Mouse (Mus musculus): Measurements from ENCODE around the gene Tnrc6b. TPM values are rescaled to one million over a fixed set of nuclear protein-coding genes. Genes with fewer than 3 reads are reported as not detected.

The Tnrc6b gene
- total RNA-seq, 2 experiments from 2014 or later: 55.4 to 56.4 TPM

DNA sequence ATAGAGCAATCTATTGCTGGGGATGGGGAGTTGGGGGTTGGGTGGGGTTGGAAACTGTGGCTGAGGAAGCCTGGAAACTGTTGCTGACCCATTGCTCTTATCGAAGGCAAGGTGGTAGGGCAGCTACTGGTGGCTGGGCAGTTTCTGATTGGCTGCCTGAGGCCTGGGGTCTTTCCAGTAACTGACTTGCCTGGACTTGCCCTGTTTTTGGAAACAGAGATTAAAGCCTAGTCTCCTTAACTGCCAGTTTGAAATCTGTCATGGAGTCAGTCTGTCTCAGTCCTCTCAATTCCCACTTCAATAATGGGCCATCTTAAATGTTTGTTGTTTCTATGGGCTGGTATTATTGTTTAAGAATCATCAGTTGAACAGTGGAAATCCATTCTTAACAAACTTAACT, 63.6 kb downstream of the Tnrc6b start:
- intact Hi-C loops (cut with DNase I): loop anchor here (5.0 kb wide), 1 partner anchor 57 kb away; no protein-coding TSS in a partner anchor
- DNase-seq: no peak

GRCm38 (mm10) chr15:80779006-80779405, 67.9 kb downstream of the Tnrc6b start:
- no peak for DNase-seq
- intact Hi-C loops (cut with DNase I): loop anchor here (5.0 kb wide), 1 partner anchor 62 kb away; no protein-coding TSS in a partner anchor

- DNase-seq: no peak
- intact Hi-C loops (cut with DNase I): no loop called here
These were observed 69.1 kb downstream of the Tnrc6b start for GRCm38 (mm10) chr15:80780154-80780751.

- intact Hi-C loops (cut with DNase I): no loop called here
- no peak for DNase-seq
These were observed 70.2 kb downstream of the Tnrc6b start for GRCm38 (mm10) chr15:80781218-80781806.

DNA sequence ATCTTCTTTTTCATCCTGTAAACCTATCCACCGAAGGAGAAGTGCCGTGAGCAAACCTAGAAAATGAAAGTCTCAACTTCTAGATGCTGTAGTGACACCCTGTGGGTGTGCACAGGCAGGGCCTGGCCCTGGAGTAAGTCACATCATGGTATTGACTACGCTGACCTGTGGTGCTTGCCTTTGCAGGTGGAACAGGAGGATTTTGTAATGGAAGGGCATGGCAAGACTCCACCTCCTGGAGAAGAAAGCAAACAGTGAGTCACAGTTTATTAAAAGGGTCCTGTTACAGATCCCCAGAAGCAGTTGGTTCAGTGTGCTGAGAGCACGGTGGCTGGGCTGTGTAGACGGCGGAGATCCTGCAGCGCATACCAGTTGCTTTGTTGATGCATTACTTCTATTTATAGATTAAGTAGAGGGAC, 73.4 kb downstream of the Tnrc6b start:
- no peak for DNase-seq
- intact Hi-C loops (cut with DNase I): no loop called here

GRCm38 (mm10) chr15:80785699-80786098, 74.6 kb downstream of the Tnrc6b start:
- intact Hi-C loops (cut with DNase I): no loop called here

GRCm38 (mm10) chr15:80787746-80788145, 76.6 kb downstream of the Tnrc6b start:
- DNase-seq: no peak
- intact Hi-C loops (cut with DNase I): no loop called here

More at GRCm38 (mm10) chr15:80785699-80786098, 74.6 kb downstream of the Tnrc6b start:
- no peak for DNase-seq

DNA sequence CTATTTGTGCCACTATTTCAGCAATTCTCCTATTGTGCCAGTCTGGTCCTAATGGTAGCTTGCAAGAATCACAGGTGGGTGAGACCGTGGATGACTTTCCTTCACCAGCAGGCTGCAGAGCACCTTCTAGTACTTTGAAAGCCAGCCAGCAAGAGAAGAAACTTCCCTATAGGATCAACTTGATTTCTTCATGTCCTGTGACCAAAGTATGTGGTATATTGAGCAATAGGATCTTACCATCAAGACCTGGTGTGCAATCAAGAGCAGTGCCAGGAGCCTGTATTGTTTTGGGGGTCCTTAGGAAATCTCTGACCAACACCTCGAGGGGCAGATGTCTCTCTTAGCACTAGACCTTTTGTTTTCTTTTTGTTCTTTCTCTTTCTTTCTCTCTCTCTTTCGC, 81.4 kb downstream of the Tnrc6b start:
- intact Hi-C loops (cut with DNase I): no loop called here

GRCm38 (mm10) chr15:80795076-80795475, 84.0 kb downstream of the Tnrc6b start:
- DNase-seq: no peak
- intact Hi-C loops (cut with DNase I): loop anchor here (5.0 kb wide), 1 partner anchor 533 kb away; the partner anchor contains the start of gene Rps19bp1

More for the DNA sequence above, 81.4 kb downstream of the Tnrc6b start:
- no peak for DNase-seq

- DNase-seq: peak; percentile 19 to 23
- intact Hi-C loops (cut with DNase I): loop anchor here (2.0 to 5.0 kb wide), 2 partner anchors 87 to 535 kb away; partner anchors contain the start of genes Rps19bp1 and Tnrc6b
These were observed 86.6 kb downstream of the Tnrc6b start for GRCm38 (mm10) chr15:80797757-80798156.

- DNase-seq: peak; percentile 81 to 88
- intact Hi-C loops (cut with DNase I): loop anchor here (2.0 to 5.0 kb wide), 2 partner anchors 88 to 536 kb away; partner anchors contain the start of genes Rps19bp1 and Tnrc6b
These were observed 87.4 kb downstream of the Tnrc6b start for GRCm38 (mm10) chr15:80798367-80799073.

DNA sequence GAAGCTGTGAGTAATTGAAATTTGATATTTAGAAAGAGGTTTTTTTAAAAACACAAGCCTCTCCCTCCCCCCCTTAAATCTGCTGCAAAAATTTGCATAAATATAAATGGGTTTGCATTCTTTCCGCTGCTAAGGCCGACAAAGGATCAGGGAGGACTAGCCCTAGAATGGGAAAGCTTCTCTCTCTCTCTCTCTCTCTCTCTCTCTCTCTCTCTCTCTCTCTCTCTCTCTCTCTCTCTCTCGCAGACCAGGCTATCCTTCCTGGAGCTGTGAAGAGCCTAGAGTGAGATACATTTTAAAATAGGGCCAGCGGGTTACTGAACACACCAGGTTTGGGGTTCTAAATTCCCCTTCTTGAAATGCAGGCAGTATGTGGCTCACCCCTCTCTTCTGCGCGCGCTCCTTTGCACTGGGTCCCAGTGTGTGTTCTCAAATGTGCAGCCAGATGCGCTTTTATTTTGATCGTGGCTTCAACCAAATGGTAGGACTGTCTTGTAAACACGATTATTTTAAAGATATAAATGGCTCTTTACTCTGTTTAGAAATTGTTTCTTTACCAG, 88.0 kb downstream of the Tnrc6b start:
- DNase-seq: peak; percentile 40 to 53
- intact Hi-C loops (cut with DNase I): loop anchor here (2.0 to 5.0 kb wide), 2 partner anchors 88 to 537 kb away; partner anchors contain the start of genes Rps19bp1 and Tnrc6b

DNA sequence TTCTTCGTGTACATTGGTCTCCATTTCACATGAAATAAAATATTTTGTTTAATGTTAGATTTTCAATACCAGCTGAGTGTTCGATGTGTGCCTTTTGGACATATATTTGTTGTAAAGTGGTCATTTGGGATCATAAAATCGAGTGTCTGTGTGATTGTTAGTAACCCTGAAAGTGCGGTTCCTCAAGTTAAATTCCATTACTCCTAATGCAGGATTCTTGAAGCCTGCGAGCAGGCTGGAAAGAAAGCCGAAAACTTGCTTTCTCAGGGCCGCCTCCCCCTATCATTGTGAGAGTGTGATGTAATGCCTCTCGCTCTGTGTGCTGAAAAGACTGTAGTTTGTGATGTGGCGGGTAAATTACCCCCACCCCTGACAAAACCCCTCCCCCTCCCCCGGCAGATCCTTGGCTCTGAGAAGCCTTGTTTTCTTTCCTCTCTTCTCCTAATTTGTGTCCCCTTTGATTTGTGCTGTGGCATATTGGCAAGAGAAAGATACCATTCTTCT, 88.6 kb downstream of the Tnrc6b start:
- intact Hi-C loops (cut with DNase I): loop anchor here (2.0 to 5.0 kb wide), 2 partner anchors 89 to 537 kb away; partner anchors contain the start of genes Rps19bp1 and Tnrc6b
- peak; percentile 30 to 38 for DNase-seq

GRCm38 (mm10) chr15:80800201-80800600, 89.1 kb downstream of the Tnrc6b start:
- intact Hi-C loops (cut with DNase I): no loop called here
- no peak for DNase-seq

DNA sequence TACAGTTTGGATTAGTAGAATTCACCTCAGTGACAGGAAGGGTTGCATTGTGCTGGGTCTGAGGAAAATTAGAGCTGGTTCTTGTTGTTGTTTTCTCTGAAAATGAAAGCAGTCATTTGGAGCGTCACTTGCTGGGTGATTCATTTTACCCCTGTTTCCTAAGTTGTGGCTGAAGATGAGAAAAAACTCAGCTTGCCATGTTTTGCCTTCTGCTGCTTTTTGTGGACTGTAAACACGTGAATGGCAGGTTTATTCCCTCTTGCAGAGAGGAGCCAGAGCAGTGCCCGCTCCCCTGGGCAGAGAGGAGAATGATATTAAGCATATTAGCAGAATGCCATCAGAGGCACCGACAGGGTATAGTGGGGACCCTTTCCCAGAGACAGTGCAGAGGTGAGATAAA, 89.7 kb downstream of the Tnrc6b start:
- intact Hi-C loops (cut with DNase I): no loop called here
- no peak for DNase-seq

DNA sequence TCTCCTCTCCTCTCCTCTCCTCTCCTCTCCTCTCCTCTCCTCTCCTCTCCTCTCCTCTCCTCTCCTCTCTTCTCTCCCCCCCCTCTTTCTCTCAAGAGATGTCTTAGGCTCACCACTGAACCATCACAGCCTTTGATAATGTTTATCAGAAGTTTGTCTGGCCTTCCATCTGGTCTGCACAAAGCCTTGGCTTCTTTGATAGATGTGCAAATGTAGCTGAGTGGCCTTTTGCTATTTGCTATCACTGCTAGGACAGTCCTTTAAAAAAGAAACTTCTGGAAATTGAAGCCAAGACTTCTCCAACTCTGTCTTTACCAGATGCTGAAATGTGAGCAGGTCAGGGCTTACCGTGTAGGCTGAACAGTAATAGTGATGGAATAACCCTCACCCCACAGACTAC, 90.5 kb downstream of the Tnrc6b start:
- intact Hi-C loops (cut with DNase I): no loop called here
- no peak for DNase-seq

DNA sequence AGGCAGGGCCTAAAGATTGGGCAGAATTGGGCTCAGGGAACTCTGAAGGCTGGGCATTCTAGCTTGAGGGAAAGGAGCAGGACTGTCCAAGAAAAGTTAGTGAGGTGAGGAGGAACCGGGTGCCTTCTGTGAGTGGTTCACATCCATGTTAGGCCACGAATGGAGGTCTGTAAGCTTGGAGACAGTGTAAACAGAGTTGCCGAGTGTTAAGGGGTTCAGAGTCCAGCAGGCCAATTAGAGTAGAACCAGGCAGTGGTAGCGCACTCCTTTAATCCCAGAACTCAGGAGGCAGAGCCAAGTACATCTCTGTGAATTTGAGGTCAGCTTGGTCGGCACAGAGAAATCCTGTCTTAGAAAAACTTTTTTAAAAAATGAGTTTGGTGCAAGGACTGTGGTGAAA, 96.0 kb downstream of the Tnrc6b start:
- intact Hi-C loops (cut with DNase I): no loop called here
- DNase-seq: no peak

DNA sequence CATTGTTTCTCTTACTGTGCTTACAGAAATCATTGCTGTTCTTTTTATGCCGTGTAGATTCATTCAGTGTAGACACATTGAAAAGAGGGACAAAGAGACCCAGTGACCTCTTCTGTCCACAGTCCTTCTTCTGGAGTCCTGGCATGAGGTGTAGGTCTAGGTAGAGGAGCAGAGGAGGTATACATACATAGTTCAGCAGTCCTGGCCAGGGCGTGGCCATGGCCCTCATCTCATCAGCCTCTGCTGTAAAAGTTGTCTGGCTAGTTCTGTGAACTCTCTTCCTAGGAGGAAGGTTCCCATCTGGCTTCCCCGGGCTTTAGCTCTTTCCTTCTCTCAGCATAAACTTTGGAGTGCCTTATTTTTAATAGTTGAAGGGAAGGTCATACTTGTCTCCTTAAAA, 99.1 kb downstream of the Tnrc6b start:
- no peak for DNase-seq
- intact Hi-C loops (cut with DNase I): loop anchor here (5.0 kb wide), 1 partner anchor 42 kb away; no protein-coding TSS in a partner anchor

DNA sequence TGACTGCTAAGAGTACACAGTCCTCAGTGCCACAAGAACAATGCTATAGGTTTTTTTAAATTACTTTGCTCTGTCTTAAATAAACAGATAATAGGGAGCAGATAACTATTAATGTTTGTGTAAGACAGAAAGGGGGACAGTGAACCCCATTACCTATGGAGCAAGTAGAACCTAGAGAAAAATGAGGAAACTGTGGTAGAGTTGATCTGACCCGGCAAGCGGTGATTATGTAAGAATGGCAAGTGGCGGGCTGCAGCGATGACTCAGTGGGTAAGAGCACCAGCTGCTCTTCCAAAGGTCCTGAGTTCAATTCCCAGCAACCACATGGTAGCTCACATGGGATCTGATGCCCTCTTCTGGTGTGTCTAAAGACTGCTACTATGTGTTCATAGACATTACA, 101.7 kb downstream of the Tnrc6b start:
- intact Hi-C loops (cut with DNase I): loop anchor here (5.0 kb wide), 1 partner anchor 39 kb away; no protein-coding TSS in a partner anchor
- no peak for DNase-seq

GRCm38 (mm10) chr15:80814792-80815191, 103.7 kb downstream of the Tnrc6b start:
- intact Hi-C loops (cut with DNase I): loop anchor here (5.0 kb wide), 1 partner anchor 38 kb away; no protein-coding TSS in a partner anchor
- no peak for DNase-seq

Data from heart, postnatal 14 days (tissue).